Mouse (Mus musculus): ENCODE results near the gene Kif1c. TPM values are rescaled to one million over a fixed set of nuclear protein-coding genes. Genes with fewer than 3 reads are reported as not detected.

Kif1c gene
- total and polyA plus RNA-seq, 3 experiments, result 19.8 to 21.7 TPM; not detected in 1

DNA sequence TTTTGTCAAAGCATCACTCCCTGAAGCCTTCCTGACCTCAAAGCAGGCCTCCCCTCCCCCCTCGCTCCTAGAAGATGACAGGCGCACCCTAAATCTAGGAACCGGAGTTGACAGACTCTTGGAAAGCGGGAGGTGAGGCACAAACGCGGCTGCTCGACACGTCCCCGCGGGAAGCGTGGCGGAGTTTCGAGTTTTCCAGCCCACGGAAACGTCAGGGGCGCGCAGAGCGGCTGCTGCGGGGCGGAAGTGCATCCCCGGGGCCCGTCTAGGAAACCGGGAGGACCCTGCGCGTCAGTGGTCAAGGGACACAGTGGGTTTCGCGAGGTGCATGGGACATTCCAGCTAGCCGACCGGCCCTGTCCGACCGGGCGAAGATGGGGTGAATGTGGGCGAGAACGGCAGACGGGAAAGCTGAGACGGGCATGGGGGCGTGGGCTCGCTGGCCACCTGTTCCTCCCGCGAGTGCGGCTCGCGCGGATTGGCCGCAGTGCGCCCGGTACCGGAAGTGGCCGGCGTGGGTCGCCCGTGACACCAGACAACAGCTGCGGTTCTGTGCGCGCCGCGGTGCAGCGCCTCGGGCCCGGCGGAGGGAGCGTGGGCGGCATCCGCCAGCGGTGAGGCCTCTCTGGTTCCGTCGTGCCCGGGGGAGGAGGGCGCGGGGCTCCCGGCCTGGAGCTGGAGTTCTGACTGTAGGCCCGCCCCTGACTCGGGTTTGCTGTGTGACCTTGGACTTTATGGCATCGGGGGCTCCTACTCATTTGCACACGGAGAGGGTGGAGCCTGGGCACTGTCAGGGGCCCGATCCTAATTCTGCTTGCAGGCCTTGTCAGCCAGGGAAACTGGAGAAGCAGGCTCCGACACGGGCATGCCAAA is 63.8 kb downstream of the Kif1c start, which contains the start of gene Zfp3:
Gene Zfp3, plus strand, starts transcription at position 274 of the 873 bp plus-strand sequence.
- Histone ChIP-seq H3K4me3 (ENCODE audit: control insufficient read depth in 1 of 2, insufficient read depth in 1 of 2, low read depth in 2 of 2, low read length in 2 of 2) (peak within 1 kb of the TSS; percentile 75 to 87), H3K9me3 (replicated peaks; ENCODE audit: insufficient read depth, low read length) (no peaks in the 10 kb centered on the region), H3K9ac (ENCODE audit: control insufficient read depth, low read depth, low read length, poor library complexity, severe bottlenecking) (peak within 1 kb of the TSS; percentile 87), H3K27me3 (ENCODE audit: control insufficient read depth in 1 of 2, insufficient read depth in 2 of 2, low read length in 2 of 2) (peaks cover 0 to 2% of the 10 kb centered on the region in 2 experiments; a peak in 3 of 4 replicates), H3K36me3 (ENCODE audit: control insufficient read depth in 1 of 2, insufficient read depth in 2 of 2, low read length in 2 of 2) (peaks cover 0 to 11% of the 10 kb centered on the region in 2 experiments; a peak in 2 of 4 replicates), H3K79me2 (ENCODE audit: control insufficient read depth, insufficient read depth, low read length, poor library complexity) (peaks cover 6% of the 10 kb centered on the region; the same call in 1 of the 2 replicates), H3K4me1 (ENCODE audit: control insufficient read depth in 1 of 2, insufficient read depth in 2 of 2, low read length in 2 of 2) (peaks cover 7 to 18% of the 10 kb centered on the region in 2 experiments), H3K27ac (ENCODE audit: control insufficient read depth, low read depth, low read length) (peak within 1 kb of the TSS; percentile 69)
- peak; percentile 88 for DNase-seq (ENCODE audit: low read depth, low spot score)
- no peak for TF ChIP-seq ZKSCAN1 (IDR thresholded peaks at IDR 0.05; ENCODE audit: low read depth, low read length)
- TF ChIP-seq KAT2A (conservative IDR thresholded peaks at IDR 0.05; ENCODE audit: low read depth, low read length), result no peak
- no peak for TF ChIP-seq MAZ (IDR thresholded peaks at IDR 0.05; ENCODE audit: low read depth, low read length)
- 0 out of 2 replicates have a peak, but pooled peaks have one; percentile 59 for TF ChIP-seq TBP (IDR thresholded peaks at IDR 0.05; ENCODE audit: low read depth, low read length)
- TF ChIP-seq TAL1 (IDR thresholded peaks at IDR 0.05; ENCODE audit: low read length), result no peak
- no peak for TF ChIP-seq ZMIZ1 (IDR thresholded peaks at IDR 0.05; ENCODE audit: low read depth, low read length)
- peak; percentile 9 for TF ChIP-seq CHD2 (IDR thresholded peaks at IDR 0.05; ENCODE audit: low read length)
- TF ChIP-seq USF1 (IDR thresholded peaks at IDR 0.05; ENCODE audit: low read depth, low read length), result no peak; the same call in 1 of the 2 replicates
- TF ChIP-seq MYB (IDR thresholded peaks at IDR 0.05; ENCODE audit: low read depth, low read length), result no peak
- TF ChIP-seq RCOR1 (IDR thresholded peaks at IDR 0.05; ENCODE audit: low read depth, low read length), result no peak
- TF ChIP-seq POLR2AphosphoS5 (IDR thresholded peaks at IDR 0.05; ENCODE audit: borderline replicate concordance, low read depth, low read length), result no peak
- TF ChIP-seq NELFE (IDR thresholded peaks at IDR 0.05; ENCODE audit: low read depth, low read length), result peak; percentile 41; the same call in 1 of the 2 replicates
- no peak for TF ChIP-seq MYC (IDR thresholded peaks at IDR 0.05; ENCODE audit: low read depth, low read length)
- TF ChIP-seq UBTF (IDR thresholded peaks at IDR 0.05; ENCODE audit: borderline replicate concordance, insufficient read depth, low read depth, low read length), result peak; percentile 94; the same call in 1 of the 2 replicates
- no peak for TF ChIP-seq MEF2A (IDR thresholded peaks at IDR 0.05; ENCODE audit: extremely low read depth, insufficient replicate concordance, low read depth, low read length, poor library complexity, severe bottlenecking)
- no peak for TF ChIP-seq CHD1 (IDR thresholded peaks at IDR 0.05; ENCODE audit: low read depth, low read length)
- peak; percentile 67; a peak in 3 of 4 replicates for TF ChIP-seq POLR2A (IDR thresholded peaks at IDR 0.05; ENCODE audit: control insufficient read depth in 1 of 2, insufficient read depth in 1 of 2, low read depth in 1 of 2, low read length in 2 of 2, poor library complexity in 1 of 2)
- no peak for TF ChIP-seq POLR2AphosphoS2 (IDR thresholded peaks at IDR 0.05; ENCODE audit: low read length)
- peak; percentile 83 for TF ChIP-seq ELF1 (IDR thresholded peaks at IDR 0.05; ENCODE audit: low read depth, low read length)
- no peak for TF ChIP-seq MAFK (IDR thresholded peaks at IDR 0.05; ENCODE audit: borderline replicate concordance, low read depth, low read length)
- 0 out of 2 replicates have a peak, but pooled peaks have one; percentile 4 for TF ChIP-seq TCF12 (IDR thresholded peaks at IDR 0.05; ENCODE audit: low read depth, low read length)
- TF ChIP-seq EP300 (IDR thresholded peaks at IDR 0.05; ENCODE audit: low read depth in 1 of 2, low read length in 2 of 2), result peak in 1 of 2 experiments; percentile 16; a peak in 2 of 4 replicates
- TF ChIP-seq USF2 (IDR thresholded peaks at IDR 0.05; ENCODE audit: borderline replicate concordance in 1 of 2, insufficient read depth in 1 of 2, low read depth in 1 of 2, low read length in 2 of 2), result no peak
- peak; percentile 76 for TF ChIP-seq HCFC1 (IDR thresholded peaks at IDR 0.05; ENCODE audit: low read depth, low read length)
- peak; percentile 12; the same call in 1 of the 2 replicates for TF ChIP-seq MXI1 (IDR thresholded peaks at IDR 0.05; ENCODE audit: low read depth, low read length)
- TF ChIP-seq BHLHE40 (IDR thresholded peaks at IDR 0.05; ENCODE audit: borderline replicate concordance, low read depth, low read length), result no peak
- no peak for TF ChIP-seq E2F4 (IDR thresholded peaks at IDR 0.05; ENCODE audit: borderline replicate concordance, low read depth, low read length)
- no peak for TF ChIP-seq ZC3H11A (IDR thresholded peaks at IDR 0.05; ENCODE audit: low read depth, low read length)
- TF ChIP-seq CTCF (IDR thresholded peaks at IDR 0.05 in 2 of 3, conservative IDR thresholded peaks at IDR 0.05 in 1 of 3; ENCODE audit: control insufficient read depth in 1 of 3, insufficient read depth in 1 of 3, low read depth in 2 of 3, low read length in 3 of 3, poor library complexity in 1 of 3, severe bottlenecking in 1 of 3), result no peak
- no peak for TF ChIP-seq GATA1 (IDR thresholded peaks at IDR 0.05; ENCODE audit: low read depth, low read length)
- peak; percentile 65; the same call in 1 of the 2 replicates for TF ChIP-seq SIN3A (IDR thresholded peaks at IDR 0.05; ENCODE audit: low read length)
- TF ChIP-seq ETS1 (IDR thresholded peaks at IDR 0.05; ENCODE audit: low read depth, low read length), result no peak
- no peak for TF ChIP-seq SMC3 (IDR thresholded peaks at IDR 0.05; ENCODE audit: low read depth, low read length)
- TF ChIP-seq RAD21 (IDR thresholded peaks at IDR 0.05; ENCODE audit: low read depth, low read length), result no peak
- TF ChIP-seq JUND (IDR thresholded peaks at IDR 0.05; ENCODE audit: low read depth, low read length), result no peak
